Mouse (Mus musculus) limb, embryonic 14.5 days (tissue): ENCODE results near the gene Dazap1. TPM values are rescaled to one million over a fixed set of nuclear protein-coding genes. Genes with fewer than 3 reads are reported as not detected.
A peak's percentile ranks its signal among the peaks of the same experiment; 100 is the strongest.

Source experiments
- ATAC-seq: fragments of 200-750 bp; cut with Nextera tagmentation; 2 replicates; pipeline ENCODE4 v1.8.0; 2017; ENCODE audit warnings: low read depth, moderate number of reproducible peaks, moderate TSS enrichment; ENCODE audit not compliant: low FRiP score
- DNase-seq: peaks from one replicate; pipeline ENCODE4 v3.0.0-alpha.2; 2015; ENCODE audit warnings: low spot score
- H3K27ac ChIP-seq: fragments of 300-500 bp; sonication (generic); replicated peaks from 2 replicates; pipeline ENCODE4 v1.5.1; 2014; ENCODE audit warnings: low read depth, mild to moderate bottlenecking, low read length, moderate library complexity, mixed read lengths
- H3K27me3 ChIP-seq: fragments of 300-500 bp; sonication (generic); 2 replicates; pipeline ENCODE4 v1.6.1; 2014; ENCODE audit warnings: low read length, mixed read lengths; ENCODE audit not compliant: control insufficient read depth, insufficient read depth
- H3K36me3 ChIP-seq: fragments of 300-500 bp; sonication (generic); 2 replicates; pipeline ENCODE4 v1.6.1; 2014; ENCODE audit warnings: mild to moderate bottlenecking, low read length, moderate library complexity, mixed read lengths; ENCODE audit not compliant: control insufficient read depth, insufficient read depth
- H3K4me1 ChIP-seq: fragments of 300-500 bp; sonication (generic); 2 replicates; pipeline ENCODE4 v1.6.1; 2014; ENCODE audit warnings: antibody characterized with exemption, low read length, mixed read lengths; ENCODE audit not compliant: control insufficient read depth, insufficient read depth
- H3K4me2 ChIP-seq: fragments of 300-500 bp; sonication (generic); replicated peaks from 2 replicates; pipeline ENCODE4 v1.6.1; 2014; ENCODE audit warnings: low read depth, mild to moderate bottlenecking, low read length, moderate library complexity; ENCODE audit not compliant: severe bottlenecking
- H3K4me3 ChIP-seq: fragments of 300-500 bp; sonication (generic); replicated peaks from 2 replicates; pipeline ENCODE4 v1.5.1; 2014; ENCODE audit warnings: low read length
- H3K9ac ChIP-seq: fragments of 300-500 bp; sonication (generic); 2 replicates; pipeline ENCODE4 v1.6.1; 2014; ENCODE audit warnings: mild to moderate bottlenecking, low read depth, low read length, moderate library complexity; ENCODE audit not compliant: severe bottlenecking
- H3K9me3 ChIP-seq: fragments of 300-500 bp; sonication (generic); 2 replicates; pipeline ENCODE4 v1.6.1; 2016; ENCODE audit warnings: low read length; ENCODE audit not compliant: control insufficient read depth
- POLR2A ChIP-seq: fragments of 200-500 bp; IDR thresholded peaks from 2 replicates; pipeline ENCODE4 v1.8.0; 2012; ENCODE audit warnings: inconsistent platforms, mild to moderate bottlenecking, moderate library complexity, borderline replicate concordance; ENCODE audit not compliant: insufficient read depth, insufficient read length; ENCODE audit errors: extremely low read depth
- WGBS: fragments of 180-500 bp; shearing (Covaris S2); extraction: QIAGEN DNeasy Blood & Tissue Kit; methylation state at CpG from one replicate; pipeline ENCODE4 v1.1.7; 2014; 5-methylcytosine and 5-hydroxymethylcytosine counted together
- polyA plus RNA-seq, 2 experiments: library from polyadenylated mRNA; depleted of rRNA in 1 of 2; stranded (reverse) in 1 of 2; unstranded in 1 of 2; fragments of >200 nt; fragmentation: Nextera tagmentation in 1 of 2; extraction: Ambion mirVana in 1 of 2; gene quantifications; 2 replicates each; pipeline versions ENCODE4 v1.2.1 to v1.2.3; 2012 to 2014

The Dazap1 gene
- polyA plus RNA-seq, 2 experiments, result 46.1 to 272 TPM

GRCm38 (mm10) chr10:80316359-80316781, 55.1 kb downstream of the Dazap1 start:
- Histone ChIP-seq H3K27ac (no peak overlapping the region), H3K4me1 (0 out of 2 replicates have a peak, but pooled peaks cover 3% of the 10 kb centered on the region), H3K36me3 (peaks cover 17% of the 10 kb centered on the region; the same call in 1 of the 2 replicates), H3K4me3 (no peak overlapping the region), H3K9me3 (no peaks in the 10 kb centered on the region), H3K9ac (no peak overlapping the region), H3K27me3 (peaks cover 56% of the 10 kb centered on the region), H3K4me2 (no peak overlapping the region)
- DNase-seq (no peak), ATAC-seq (no peak)
- no peak for TF ChIP-seq POLR2A
- WGBS, result 20% methylated on average over 11 of the region's 11 CpGs

- Histone ChIP-seq H3K9ac (no peak overlapping the region), H3K4me1 (0 out of 2 replicates have a peak, but pooled peaks cover 3% of the 10 kb centered on the region), H3K27ac (no peak overlapping the region), H3K4me3 (no peak overlapping the region), H3K4me2 (no peak overlapping the region), H3K36me3 (peaks cover 17% of the 10 kb centered on the region; the same call in 1 of the 2 replicates), H3K9me3 (no peaks in the 10 kb centered on the region), H3K27me3 (peaks cover 50% of the 10 kb centered on the region)
- 45% methylated on average over 10 of the region's 10 CpGs for WGBS
- ATAC-seq (no peak), DNase-seq (no peak)
- TF ChIP-seq POLR2A, result no peak
Observed at GRCm38 (mm10) chr10:80317011-80317410, 55.7 kb downstream of the Dazap1 start.

GRCm38 (mm10) chr10:80320340-80320760, 59.1 kb downstream of the Dazap1 start, which contains the start of gene 2310011J03Rik:
2310011J03Rik (minus strand) TSS chr10:80320537.
- Histone ChIP-seq H3K27ac (peak within 1 kb of the TSS; percentile 58), H3K27me3 (peaks cover 17% of the 10 kb centered on the region), H3K9ac (peak within 1 kb of the TSS; percentile 71), H3K4me2 (peak within 1 kb of the TSS; percentile 64), H3K4me1 (peaks cover 10% of the 10 kb centered on the region; the same call in 1 of the 2 replicates), H3K36me3 (peaks cover 17% of the 10 kb centered on the region; the same call in 1 of the 2 replicates), H3K4me3 (peak within 1 kb of the TSS; percentile 78), H3K9me3 (no peaks in the 10 kb centered on the region)
- TF ChIP-seq POLR2A, result no peak; the same call in 1 of the 2 replicates
- DNase-seq (peak; percentile 92), ATAC-seq (peak; percentile 79)
- under 1% methylated on average over 34 of the region's 34 CpGs for WGBS

- 79% methylated on average over 6 of the region's 6 CpGs for WGBS
- H3K4me3 ChIP-seq, result no peak overlapping the region
Observed at GRCm38 (mm10) chr10:80321014-80321669, 59.9 kb downstream of the Dazap1 start.

GRCm38 (mm10) chr10:80321670-80322581, 60.6 kb downstream of the Dazap1 start:
- Histone ChIP-seq H3K36me3 (peaks cover 17% of the 10 kb centered on the region; the same call in 1 of the 2 replicates), H3K27ac (no peak overlapping the region), H3K9ac (peak overlapping the region; percentile 64; the same call in 1 of the 2 replicates), H3K4me1 (peaks cover 10% of the 10 kb centered on the region; the same call in 1 of the 2 replicates), H3K4me3 (peak overlapping the region; percentile 60; the same call in 1 of the 2 replicates), H3K27me3 (peaks cover 6% of the 10 kb centered on the region; the same call in 1 of the 2 replicates), H3K4me2 (peak overlapping the region; percentile 99), H3K9me3 (no peaks in the 10 kb centered on the region)
- ATAC-seq (no peak), DNase-seq (no peak)
- no peak for TF ChIP-seq POLR2A
- 93% methylated on average over 21 of the region's 21 CpGs for WGBS

More at GRCm38 (mm10) chr10:80321014-80321669, 59.9 kb downstream of the Dazap1 start:
- Histone ChIP-seq H3K27ac (no peak overlapping the region), H3K4me2 (no peak overlapping the region), H3K27me3 (peaks cover 9% of the 10 kb centered on the region; the same call in 1 of the 2 replicates), H3K4me1 (peaks cover 10% of the 10 kb centered on the region; the same call in 1 of the 2 replicates), H3K36me3 (peaks cover 17% of the 10 kb centered on the region; the same call in 1 of the 2 replicates), H3K9me3 (no peaks in the 10 kb centered on the region), H3K9ac (no peak overlapping the region)
- no peak for ATAC-seq
- TF ChIP-seq POLR2A, result no peak
- no peak for DNase-seq
